Comparison of ENCODE assay signal across 8 mouse cellular contexts in genomic region chr2:181593042-181593421, GRCm38 (mm10). TPM values are rescaled to one million over a fixed set of nuclear protein-coding genes. Genes with fewer than 3 reads are reported as not detected.
A peak's percentile ranks its signal among the peaks of the same experiment; 100 is the strongest.
DNase-seq lines count a peak whose midpoint lies in the region; ATAC-seq lines count a peak whose summit lies in the region.

No protein-coding gene starts in this region.

- H3K27me3 ChIP-seq in neural tube, embryonic 11.5 days (ENCODE audit: control insufficient read depth, insufficient read depth, low read length) = no peaks in the 10 kb centered on the region
- H3K27me3 ChIP-seq in embryonic facial prominence, embryonic 11.5 days (ENCODE audit: control insufficient read depth, insufficient read depth, low read length) = no peaks in the 10 kb centered on the region
- H3K27me3 ChIP-seq in intestine, embryonic 15.5 days (replicated peaks) = no peaks in the 10 kb centered on the region

- H3K4me1 ChIP-seq in neural tube, embryonic 11.5 days (ENCODE audit: control insufficient read depth, insufficient read depth, low read length) = peaks cover 16% of the 10 kb centered on the region
- H3K4me1 ChIP-seq in embryonic facial prominence, embryonic 11.5 days (ENCODE audit: control insufficient read depth, insufficient read depth, low read length) = no peaks in the 10 kb centered on the region; the same call in 1 of the 2 replicates
- H3K4me1 ChIP-seq in intestine, embryonic 15.5 days (replicated peaks) = peaks cover 18% of the 10 kb centered on the region

- peak overlapping the region; percentile 83 for H3K9ac ChIP-seq in neural tube, embryonic 11.5 days (ENCODE audit: low read length)
- H3K9ac ChIP-seq in embryonic facial prominence, embryonic 11.5 days (replicated peaks; ENCODE audit: low read length) = peak overlapping the region; percentile 90
- H3K9ac ChIP-seq in intestine, embryonic 15.5 days = peak overlapping the region; percentile 87

- ATAC-seq in neural tube, embryonic 11.5 days (ENCODE audit: insufficient read depth, low FRiP score, low TSS enrichment) = peak; percentile 17
- no peak for ATAC-seq in embryonic facial prominence, embryonic 11.5 days (replicated peaks; ENCODE audit: insufficient number of reproducible peaks, low FRiP score, low TSS enrichment, low read depth)
- ATAC-seq in intestine, embryonic 15.5 days = peak; percentile 32
- ATAC-seq in megakaryocyte-erythroid progenitor cell, adult 5-6 weeks (replicated peaks; ENCODE audit: low FRiP score, low TSS enrichment, poor library complexity, severe bottlenecking) = peak; percentile 25

- peak overlapping the region; percentile 91 for H3K4me3 ChIP-seq in neural tube, embryonic 11.5 days (ENCODE audit: low read depth, low read length)
- H3K4me3 ChIP-seq in embryonic facial prominence, embryonic 11.5 days (ENCODE audit: low read depth, low read length) = peak overlapping the region; percentile 83
- H3K4me3 ChIP-seq in intestine, embryonic 15.5 days (replicated peaks) = peak overlapping the region; percentile 89

- peaks cover 7% of the 10 kb centered on the region for H3K36me3 ChIP-seq in neural tube, embryonic 11.5 days (ENCODE audit: control insufficient read depth, insufficient read depth, low read length)
- H3K36me3 ChIP-seq in embryonic facial prominence, embryonic 11.5 days (replicated peaks; ENCODE audit: control insufficient read depth, insufficient read depth, low read depth, low read length) = peaks cover 10% of the 10 kb centered on the region
- peaks cover 14% of the 10 kb centered on the region; the same call in 1 of the 2 replicates for H3K36me3 ChIP-seq in intestine, embryonic 15.5 days

- DNase-seq in neural tube, embryonic 11.5 days (ENCODE audit: low spot score) = no peak
- no peak for DNase-seq in neural tube, embryonic 10.5 days (ENCODE audit: extremely low spot score, low spot score)
- peak; percentile 21 for DNase-seq in embryonic facial prominence, embryonic 11.5 days (ENCODE audit: low spot score)
- DNase-seq in layer of hippocampus, adult 9-11 months = no peak
- DNase-seq in layer of hippocampus, adult 9-10 months (ENCODE audit: low spot score) = no peak
- DNase-seq in adrenal gland, postnatal 14 days = no peak

- 6% methylated on average over 6 of the region's 6 CpGs for WGBS in neural tube, embryonic 11.5 days
- WGBS in embryonic facial prominence, embryonic 11.5 days = 6% methylated on average over 6 of the region's 6 CpGs
- 5% methylated on average over 6 of the region's 6 CpGs for WGBS in intestine, embryonic 15.5 days

- H3K27ac ChIP-seq in neural tube, embryonic 11.5 days (ENCODE audit: low read depth, low read length) = no peak overlapping the region
- no peak overlapping the region; the same call in 1 of the 2 replicates for H3K27ac ChIP-seq in embryonic facial prominence, embryonic 11.5 days (replicated peaks; ENCODE audit: low read depth, low read length)
- peak overlapping the region; percentile 89 for H3K27ac ChIP-seq in intestine, embryonic 15.5 days

- H3K4me2 ChIP-seq in neural tube, embryonic 11.5 days (ENCODE audit: low read depth) = peak overlapping the region; percentile 79
- H3K4me2 ChIP-seq in embryonic facial prominence, embryonic 11.5 days (ENCODE audit: low read depth, low read length) = peak overlapping the region; percentile 69
- peak overlapping the region; percentile 77 for H3K4me2 ChIP-seq in intestine, embryonic 15.5 days (replicated peaks)

- H3K9me3 ChIP-seq in neural tube, embryonic 11.5 days (ENCODE audit: control insufficient read depth, low read length) = no peaks in the 10 kb centered on the region
- H3K9me3 ChIP-seq in embryonic facial prominence, embryonic 11.5 days (replicated peaks; ENCODE audit: control insufficient read depth, low read length) = no peaks in the 10 kb centered on the region
- no peaks in the 10 kb centered on the region for H3K9me3 ChIP-seq in intestine, embryonic 15.5 days

RNA-seq across cellular contexts. Expression of gene Zfp512b, which starts 0.4 kb away (rescaled TPM):
- polyA plus RNA-seq in neural tube, embryonic 11.5 days (2014; fragmentation: Nextera tagmentation; extraction: Ambion mirVana) = 38.1 and 39.5 TPM in 2 replicates
- 24.4 and 31.3 TPM in 2 replicates for polyA plus RNA-seq in embryonic facial prominence, embryonic 11.5 days (2014; fragmentation: Nextera tagmentation; extraction: Ambion mirVana)
- 32.0 and 34.2 TPM in 2 replicates for polyA plus RNA-seq in intestine, embryonic 15.5 days (2015; fragmentation: Nextera tagmentation; extraction: Ambion mirVana)
- 43.1 and 46.6 TPM in 2 replicates for total RNA-seq in megakaryocyte-erythroid progenitor cell, adult 5-6 weeks (2014; fragmentation: Nextera tagmentation)
- 7.1 and 21.9 TPM in 2 replicates for total RNA-seq in megakaryocyte-erythroid progenitor cell, adult 5-6 weeks (2017)
- total RNA-seq in adrenal gland, postnatal 14 days (2021) = 57.3 and 67.7 TPM in 2 replicates

RNA-seq across cellular contexts. Expression of gene Prpf6, which starts 1.4 kb away (rescaled TPM):
- polyA plus RNA-seq in neural tube, embryonic 11.5 days (2014; fragmentation: Nextera tagmentation; extraction: Ambion mirVana) = 74.8 and 85.1 TPM in 2 replicates
- 79.0 and 80.3 TPM in 2 replicates for polyA plus RNA-seq in embryonic facial prominence, embryonic 11.5 days (2014; fragmentation: Nextera tagmentation; extraction: Ambion mirVana)
- polyA plus RNA-seq in intestine, embryonic 15.5 days (2015; fragmentation: Nextera tagmentation; extraction: Ambion mirVana) = 50.5 and 51.9 TPM in 2 replicates
- 31.2 and 40.7 TPM in 2 replicates for total RNA-seq in megakaryocyte-erythroid progenitor cell, adult 5-6 weeks (2014; fragmentation: Nextera tagmentation)
- total RNA-seq in megakaryocyte-erythroid progenitor cell, adult 5-6 weeks (2017) = 95.2 and 125 TPM in 2 replicates
- total RNA-seq in adrenal gland, postnatal 14 days (2021) = 59.4 and 60.0 TPM in 2 replicates

RNA-seq across cellular contexts. Expression of gene Samd10, which starts 6.0 kb away (rescaled TPM):
- 74.6 and 90.1 TPM in 2 replicates for polyA plus RNA-seq in neural tube, embryonic 11.5 days (2014; fragmentation: Nextera tagmentation; extraction: Ambion mirVana)
- 22.7 and 30.3 TPM in 2 replicates for polyA plus RNA-seq in embryonic facial prominence, embryonic 11.5 days (2014; fragmentation: Nextera tagmentation; extraction: Ambion mirVana)
- 22.3 and 22.7 TPM in 2 replicates for polyA plus RNA-seq in intestine, embryonic 15.5 days (2015; fragmentation: Nextera tagmentation; extraction: Ambion mirVana)
- 1.6 and 3.5 TPM in 2 replicates for total RNA-seq in megakaryocyte-erythroid progenitor cell, adult 5-6 weeks (2014; fragmentation: Nextera tagmentation)
- 0.80 and 2.5 TPM in 2 replicates for total RNA-seq in megakaryocyte-erythroid progenitor cell, adult 5-6 weeks (2017)
- total RNA-seq in adrenal gland, postnatal 14 days (2021) = 8.5 and 11.8 TPM in 2 replicates

RNA-seq across cellular contexts. Expression of gene Uckl1, which starts 8.3 kb away (rescaled TPM):
- polyA plus RNA-seq in neural tube, embryonic 11.5 days (2014; fragmentation: Nextera tagmentation; extraction: Ambion mirVana) = 51.8 and 52.2 TPM in 2 replicates
- 33.5 and 38.6 TPM in 2 replicates for polyA plus RNA-seq in embryonic facial prominence, embryonic 11.5 days (2014; fragmentation: Nextera tagmentation; extraction: Ambion mirVana)
- 57.4 and 64.7 TPM in 2 replicates for polyA plus RNA-seq in intestine, embryonic 15.5 days (2015; fragmentation: Nextera tagmentation; extraction: Ambion mirVana)
- 102 and 114 TPM in 2 replicates for total RNA-seq in megakaryocyte-erythroid progenitor cell, adult 5-6 weeks (2014; fragmentation: Nextera tagmentation)
- 42.3 and 65.4 TPM in 2 replicates for total RNA-seq in megakaryocyte-erythroid progenitor cell, adult 5-6 weeks (2017)
- 68.8 and 77.5 TPM in 2 replicates for total RNA-seq in adrenal gland, postnatal 14 days (2021)
